Comparison of ENCODE assay signal across 11 mouse cellular contexts in genomic region chr19:14891090-14891428, GRCm38 (mm10).
DNase-seq lines count a peak whose midpoint lies in the region; ATAC-seq lines count a peak whose summit lies in the region.
"Had no signal": no experiment of that assay in that cellular context is flagged by ENCODE, and none has a peak within 500 bp of the region (broad histone marks: within the 10 kb centered on the region; RNA-seq: fewer than 3 reads in every experiment).

No protein-coding gene starts in this region.

- peak overlapping the region; percentile 19; the same call in 1 of the 2 replicates for H3K4me3 ChIP-seq in kidney, embryonic 14.5 days (ENCODE audit: low read length)
- H3K4me3 ChIP-seq in embryonic facial prominence, embryonic 11.5 days (ENCODE audit: low read depth, low read length): no peak overlapping the region
- H3K4me3 ChIP-seq in hindbrain, embryonic 13.5 days: peak overlapping the region; percentile 20
- peak overlapping the region; percentile 28 for H3K4me3 ChIP-seq in midbrain, embryonic 14.5 days (replicated peaks; ENCODE audit: low read depth, low read length)
- H3K4me3 ChIP-seq: erythroblast, embryonic 14.5 days had no signal

- no peak for ATAC-seq in kidney, embryonic 14.5 days (ENCODE audit: low FRiP score, low TSS enrichment)
- ATAC-seq in embryonic facial prominence, embryonic 11.5 days (replicated peaks; ENCODE audit: insufficient number of reproducible peaks, low FRiP score, low TSS enrichment, low read depth): no peak
- ATAC-seq in hindbrain, embryonic 13.5 days (ENCODE audit: low FRiP score): no peak
- 0 out of 2 replicates have a peak, but pooled peaks have one; percentile 13 for ATAC-seq in midbrain, embryonic 14.5 days (ENCODE audit: low FRiP score, low TSS enrichment)

- peak overlapping the region; percentile 44 for H3K4me2 ChIP-seq in kidney, embryonic 14.5 days (replicated peaks; ENCODE audit: low read depth, low read length)
- H3K4me2 ChIP-seq in embryonic facial prominence, embryonic 11.5 days (ENCODE audit: low read depth, low read length): peak overlapping the region; percentile 8
- H3K4me2 ChIP-seq in hindbrain, embryonic 13.5 days: peak overlapping the region; percentile 53
- H3K4me2 ChIP-seq in midbrain, embryonic 14.5 days (ENCODE audit: low read length): peak overlapping the region; percentile 60

- DNase-seq in kidney, postnatal 25 days: no peak
- peak; percentile 25 for DNase-seq in embryonic facial prominence, embryonic 11.5 days (ENCODE audit: low spot score)
- no peak for DNase-seq in midbrain, embryonic 14.5 days
- no peak for DNase-seq in adrenal gland, postnatal 4 days (ENCODE audit: low spot score in 2 of 2)
- no peak for DNase-seq in thymus, postnatal 4 days
- DNase-seq in embryo, embryonic 10.5 days (ENCODE audit: low spot score): no peak
- DNase-seq: spleen, adult 18-20 months had no signal

- no peaks in the 10 kb centered on the region for H3K9me3 ChIP-seq in kidney, embryonic 14.5 days (ENCODE audit: control insufficient read depth, low read length)
- no peaks in the 10 kb centered on the region for H3K9me3 ChIP-seq in embryonic facial prominence, embryonic 11.5 days (replicated peaks; ENCODE audit: control insufficient read depth, low read length)
- H3K9me3 ChIP-seq in hindbrain, embryonic 13.5 days: no peaks in the 10 kb centered on the region
- H3K9me3 ChIP-seq in midbrain, embryonic 14.5 days (ENCODE audit: control insufficient read depth, low read length): no peaks in the 10 kb centered on the region
- H3K9me3 ChIP-seq: G1E had no signal

- peaks cover 19% of the 10 kb centered on the region for H3K27me3 ChIP-seq in kidney, embryonic 14.5 days (ENCODE audit: control insufficient read depth, insufficient read depth, low read length)
- H3K27me3 ChIP-seq in embryonic facial prominence, embryonic 11.5 days (ENCODE audit: control insufficient read depth, insufficient read depth, low read length): no peaks in the 10 kb centered on the region
- H3K27me3 ChIP-seq in hindbrain, embryonic 13.5 days: peaks cover 28% of the 10 kb centered on the region
- H3K27me3 ChIP-seq in midbrain, embryonic 14.5 days (ENCODE audit: control insufficient read depth, insufficient read depth, low read length): no peaks in the 10 kb centered on the region

- H3K9ac ChIP-seq in kidney, embryonic 14.5 days (ENCODE audit: low read depth, low read length): no peak overlapping the region
- no peak overlapping the region for H3K9ac ChIP-seq in embryonic facial prominence, embryonic 11.5 days (replicated peaks; ENCODE audit: low read length)
- H3K9ac ChIP-seq in hindbrain, embryonic 13.5 days: peak overlapping the region; percentile 44; the same call in 1 of the 2 replicates
- H3K9ac ChIP-seq in midbrain, embryonic 14.5 days (replicated peaks; ENCODE audit: low read length): peak overlapping the region; percentile 48; the same call in 1 of the 2 replicates

- no peaks in the 10 kb centered on the region for H3K36me3 ChIP-seq in kidney, embryonic 14.5 days (ENCODE audit: control insufficient read depth, insufficient read depth, low read length)
- no peaks in the 10 kb centered on the region for H3K36me3 ChIP-seq in embryonic facial prominence, embryonic 11.5 days (replicated peaks; ENCODE audit: control insufficient read depth, insufficient read depth, low read depth, low read length)
- no peaks in the 10 kb centered on the region for H3K36me3 ChIP-seq in hindbrain, embryonic 13.5 days
- no peaks in the 10 kb centered on the region for H3K36me3 ChIP-seq in midbrain, embryonic 14.5 days (ENCODE audit: control insufficient read depth, insufficient read depth, low read length)
- H3K36me3 ChIP-seq: G1E had no signal

- no peak overlapping the region for H3K27ac ChIP-seq in kidney, embryonic 14.5 days (ENCODE audit: low read depth, low read length)
- H3K27ac ChIP-seq in embryonic facial prominence, embryonic 11.5 days (replicated peaks; ENCODE audit: low read depth, low read length): no peak overlapping the region
- H3K27ac ChIP-seq in hindbrain, embryonic 13.5 days: peak overlapping the region; percentile 88
- peak overlapping the region; percentile 78 for H3K27ac ChIP-seq in midbrain, embryonic 14.5 days (replicated peaks; ENCODE audit: low read depth, low read length)

- WGBS in kidney, embryonic 14.5 days: 2% methylated on average over 9 of the region's 9 CpGs
- 2% methylated on average over 9 of the region's 9 CpGs for WGBS in embryonic facial prominence, embryonic 11.5 days
- 2% methylated on average over 9 of the region's 9 CpGs for WGBS in hindbrain, embryonic 13.5 days
- WGBS in midbrain, embryonic 14.5 days: 1% methylated on average over 9 of the region's 9 CpGs

- H3K4me1 ChIP-seq in kidney, embryonic 14.5 days (ENCODE audit: control insufficient read depth, insufficient read depth, low read length): peaks cover 12% of the 10 kb centered on the region
- H3K4me1 ChIP-seq in embryonic facial prominence, embryonic 11.5 days (ENCODE audit: control insufficient read depth, insufficient read depth, low read length): no peaks in the 10 kb centered on the region; the same call in 1 of the 2 replicates
- H3K4me1 ChIP-seq in hindbrain, embryonic 13.5 days (replicated peaks): peaks cover 44% of the 10 kb centered on the region
- peaks cover 26% of the 10 kb centered on the region for H3K4me1 ChIP-seq in midbrain, embryonic 14.5 days (ENCODE audit: control insufficient read depth, insufficient read depth, low read length)

Comparison
In these comparisons a context has a peak if more than half of its experiments do, and no peak if none do; other contexts are left out.
1. H3K27ac ChIP-seq: peak in hindbrain, embryonic 13.5 days (single experiment) and midbrain, embryonic 14.5 days (single experiment); none in kidney, embryonic 14.5 days (single experiment) and embryonic facial prominence, embryonic 11.5 days (single experiment).
2. H3K4me2 ChIP-seq: peak in every context shown above with its lines; median percentile 60 in midbrain, embryonic 14.5 days; 53 in hindbrain, embryonic 13.5 days; 44 in kidney, embryonic 14.5 days; 8 in embryonic facial prominence, embryonic 11.5 days.
3. H3K9ac ChIP-seq: peak in hindbrain, embryonic 13.5 days (single experiment) and midbrain, embryonic 14.5 days (single experiment); none in kidney, embryonic 14.5 days (single experiment) and embryonic facial prominence, embryonic 11.5 days (single experiment).